31 mouse cellular contexts compared by ENCODE assay signal in the genomic region with DNA sequence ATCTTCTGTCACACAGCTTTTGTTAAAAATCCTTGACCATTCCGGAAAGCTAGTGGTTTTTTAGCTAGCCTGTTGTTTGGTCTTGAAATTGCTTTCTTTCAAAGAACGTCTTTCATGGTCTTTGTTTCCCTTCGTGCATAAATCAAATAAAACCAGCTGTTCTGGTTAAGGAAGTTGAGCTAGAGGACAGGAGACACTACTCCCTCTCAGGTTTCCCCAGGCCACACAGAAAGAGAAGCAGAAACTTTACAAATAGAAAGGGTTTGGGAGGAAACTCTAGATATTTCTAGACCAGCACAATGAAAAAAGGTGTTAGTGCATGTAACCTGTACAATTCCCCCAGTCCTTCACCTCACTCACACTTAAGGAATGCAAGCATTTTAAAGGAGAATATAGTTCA. TPM values are rescaled to one million over a fixed set of nuclear protein-coding genes. Genes with fewer than 3 reads are reported as not detected.
DNase-seq lines count a peak whose midpoint lies in the region; ATAC-seq and TF ChIP-seq lines count a peak whose summit lies in the region.
"Had no signal": no experiment of that assay in that cellular context is flagged by ENCODE, and none has a peak within 500 bp of the region (broad histone marks: within the 10 kb centered on the region; RNA-seq: fewer than 3 reads in every experiment).

No protein-coding gene starts in this region.

- 0 out of 2 replicates have a peak, but pooled peaks cover 6% of the 10 kb centered on the region for H3K4me1 ChIP-seq in kidney, embryonic 14.5 days (ENCODE audit: control insufficient read depth, insufficient read depth, low read length)
- peaks cover 6% of the 10 kb centered on the region; the same call in 1 of the 2 replicates for H3K4me1 ChIP-seq in embryonic facial prominence, embryonic 14.5 days (ENCODE audit: control insufficient read depth, insufficient read depth, low read length)
- peaks cover 13% of the 10 kb centered on the region; the same call in 1 of the 2 replicates for H3K4me1 ChIP-seq in limb, embryonic 12.5 days (replicated peaks)
- H3K4me1 ChIP-seq: forebrain, embryonic 12.5 days; liver, embryonic 12.5 days; neural tube, embryonic 12.5 days had no signal

- H3K9me3 ChIP-seq in kidney, embryonic 14.5 days (ENCODE audit: control insufficient read depth, low read length), result no peaks in the 10 kb centered on the region
- no peaks in the 10 kb centered on the region for H3K9me3 ChIP-seq in embryonic facial prominence, embryonic 14.5 days (ENCODE audit: control insufficient read depth, low read length)
- H3K9me3 ChIP-seq in limb, embryonic 12.5 days, result no peaks in the 10 kb centered on the region
- H3K9me3 ChIP-seq: embryonic facial prominence, embryonic 12.5 days; forebrain, embryonic 12.5 days; heart, embryonic 12.5 days; liver, embryonic 12.5 days; midbrain, embryonic 10.5 days; neural tube, embryonic 12.5 days had no signal

- peak; percentile 69; the same call in 1 of the 2 replicates for ATAC-seq in kidney, embryonic 14.5 days (ENCODE audit: low FRiP score, low TSS enrichment)
- peak; percentile 39; the same call in 1 of the 2 replicates for ATAC-seq in common myeloid progenitor, adult 5-6 weeks (replicated peaks; ENCODE audit: low read depth, poor library complexity, severe bottlenecking)
- ATAC-seq in embryonic facial prominence, embryonic 14.5 days (ENCODE audit: low read depth), result no peak
- no peak for ATAC-seq in limb, embryonic 12.5 days (ENCODE audit: insufficient number of reproducible peaks, insufficient read depth, low FRiP score, low TSS enrichment, low read depth)
- no peak for ATAC-seq in inflammation-experienced regulatory T-cells, adult 6 months
- ATAC-seq: hindbrain, postnatal 0 days; liver, embryonic 12.5 days; Patski had no signal

- DNase-seq in kidney, postnatal 4 days, result no peak
- DNase-seq in embryonic facial prominence, embryonic 14.5 days (ENCODE audit: low spot score), result peak; percentile 49
- DNase-seq in adrenal gland, postnatal 36 days, result no peak
- no peak for DNase-seq in left cerebral cortex, adult 2 months (ENCODE audit: extremely low spot score in 1 of 2, low spot score in 2 of 2)
- DNase-seq: B cell, adult 2 months; cerebellum, adult 11 months; cerebellum, postnatal 10 days; gastrocnemius, postnatal 10 days; heart, postnatal 10 days; kidney, adult 11 months; layer of hippocampus, adult 9-11 months; left cerebral cortex, postnatal 4 days; lung, adult 18-20 months; lung, postnatal 10 days; retina, postnatal 1 day; right cerebral cortex, postnatal 25 days had no signal

- H3K9ac ChIP-seq in kidney, embryonic 14.5 days (ENCODE audit: low read depth, low read length), result no peak overlapping the region
- no peak overlapping the region for H3K9ac ChIP-seq in embryonic facial prominence, embryonic 14.5 days (ENCODE audit: low read depth, low read length)
- no peak overlapping the region for H3K9ac ChIP-seq in limb, embryonic 12.5 days (replicated peaks)
- H3K9ac ChIP-seq: embryonic facial prominence, embryonic 12.5 days; forebrain, embryonic 12.5 days; heart, embryonic 12.5 days; liver, embryonic 12.5 days; neural tube, embryonic 12.5 days had no signal

- H3K4me3 ChIP-seq in kidney, embryonic 14.5 days (ENCODE audit: low read length), result no peak overlapping the region
- H3K4me3 ChIP-seq in embryonic facial prominence, embryonic 14.5 days (ENCODE audit: low read depth, low read length), result no peak overlapping the region
- H3K4me3 ChIP-seq in limb, embryonic 12.5 days (replicated peaks), result no peak overlapping the region
- no peak overlapping the region for H3K4me3 ChIP-seq in left cerebral cortex, adult 2 months
- H3K4me3 ChIP-seq: embryonic facial prominence, embryonic 12.5 days; erythroblast, embryonic 14.5 days; forebrain, embryonic 12.5 days; heart, embryonic 12.5 days; liver, embryonic 12.5 days; midbrain, embryonic 10.5 days; neural tube, embryonic 12.5 days had no signal

- H3K36me3 ChIP-seq in kidney, embryonic 14.5 days (ENCODE audit: control insufficient read depth, insufficient read depth, low read length), result no peaks in the 10 kb centered on the region
- no peaks in the 10 kb centered on the region for H3K36me3 ChIP-seq in embryonic facial prominence, embryonic 14.5 days (ENCODE audit: control insufficient read depth, insufficient read depth, low read length)
- no peaks in the 10 kb centered on the region for H3K36me3 ChIP-seq in limb, embryonic 12.5 days
- H3K36me3 ChIP-seq: embryonic facial prominence, embryonic 12.5 days; forebrain, embryonic 12.5 days; G1E; liver, embryonic 12.5 days; midbrain, embryonic 10.5 days; neural tube, embryonic 12.5 days had no signal

- intact Hi-C loops in left cerebral cortex, adult 2 months (cut with DNase I), result no loop called here

- H3K27me3 ChIP-seq in kidney, embryonic 14.5 days (ENCODE audit: control insufficient read depth, insufficient read depth, low read length), result no peaks in the 10 kb centered on the region
- H3K27me3 ChIP-seq in embryonic facial prominence, embryonic 14.5 days (replicated peaks; ENCODE audit: control insufficient read depth, insufficient read depth, low read length), result no peaks in the 10 kb centered on the region
- H3K27me3 ChIP-seq in limb, embryonic 12.5 days, result no peaks in the 10 kb centered on the region
- H3K27me3 ChIP-seq: CH12.LX; embryonic facial prominence, embryonic 12.5 days; forebrain, embryonic 12.5 days; heart, embryonic 12.5 days; liver, embryonic 12.5 days; neural tube, embryonic 12.5 days; Patski had no signal

- TF ChIP-seq CTCF in left cerebral cortex, adult 2 months (IDR thresholded peaks at IDR 0.05), result no peak

- H3K4me2 ChIP-seq in kidney, embryonic 14.5 days (replicated peaks; ENCODE audit: low read depth, low read length), result no peak overlapping the region
- no peak overlapping the region for H3K4me2 ChIP-seq in embryonic facial prominence, embryonic 14.5 days (ENCODE audit: low read depth, low read length)
- no peak overlapping the region for H3K4me2 ChIP-seq in limb, embryonic 12.5 days
- H3K4me2 ChIP-seq: embryonic facial prominence, embryonic 12.5 days; forebrain, embryonic 12.5 days; heart, embryonic 12.5 days; liver, embryonic 12.5 days; neural tube, embryonic 12.5 days had no signal

- 10% methylated on average over 3 of the region's 3 CpGs for WGBS in kidney, embryonic 14.5 days
- WGBS in embryonic facial prominence, embryonic 14.5 days, result 9% methylated on average over 3 of the region's 3 CpGs
- WGBS in limb, embryonic 12.5 days, result 28% methylated on average over 3 of the region's 3 CpGs

- no peak overlapping the region; the same call in 1 of the 2 replicates for H3K27ac ChIP-seq in kidney, embryonic 14.5 days (ENCODE audit: low read depth, low read length)
- H3K27ac ChIP-seq in embryonic facial prominence, embryonic 14.5 days (replicated peaks; ENCODE audit: low read depth, low read length), result no peak overlapping the region
- H3K27ac ChIP-seq in limb, embryonic 12.5 days, result 0 out of 2 replicates have a peak overlapping the region, but pooled peaks have one; percentile 50
- H3K27ac ChIP-seq in left cerebral cortex, adult 2 months, result no peak overlapping the region
- H3K27ac ChIP-seq: embryonic facial prominence, embryonic 12.5 days; forebrain, embryonic 12.5 days; hindbrain, postnatal 0 days; liver, embryonic 12.5 days; midbrain, embryonic 10.5 days; neural tube, embryonic 12.5 days had no signal

RNA-seq across cellular contexts. Expression of gene Tbc1d4, which starts 33.3 kb away (rescaled TPM):
- polyA plus RNA-seq in kidney, embryonic 14.5 days (2014; fragmentation: Nextera tagmentation; extraction: Ambion mirVana), result 12.4 and 16.8 TPM in 2 replicates
- total RNA-seq in common myeloid progenitor, adult 5-6 weeks (2017), result 17.2 and 20.1 TPM in 2 replicates
- 15.7 and 17.3 TPM in 2 replicates for polyA plus RNA-seq in embryonic facial prominence, embryonic 14.5 days (2014; fragmentation: Nextera tagmentation; extraction: Ambion mirVana)
- 10.5 and 10.7 TPM in 2 replicates for polyA plus RNA-seq in limb, embryonic 12.5 days (2016; fragmentation: Nextera tagmentation; extraction: Ambion mirVana)
- polyA plus RNA-seq in inflammation-experienced regulatory T-cells, adult 6 months (2017; shearing (Covaris generic)), result 100 to 1,000 TPM in 2 of 3 experiments, 10 to 100 TPM in 1; 65.2 to 284 (median 227) TPM
- 10 to 100 TPM; 43.4 to 84.5 TPM for total RNA-seq in adrenal gland, postnatal 36 days (2021)
- total RNA-seq in left cerebral cortex, adult 2 months (2021), result 10 to 100 TPM; 10.6 to 11.3 TPM
- polyA plus RNA-seq: G1E had no signal

Comparison
In these comparisons a context has a peak if more than half of its experiments do, and no peak if none do; other contexts are left out.
1. ATAC-seq: peak in kidney, embryonic 14.5 days (single experiment) and common myeloid progenitor, adult 5-6 weeks (single experiment); none in embryonic facial prominence, embryonic 14.5 days (single experiment), limb, embryonic 12.5 days (single experiment) and inflammation-experienced regulatory T-cells, adult 6 months (single experiment).